Mouse (Mus musculus): ENCODE data around the gene Zfp386. TPM values are rescaled to one million over a fixed set of nuclear protein-coding genes. Genes with fewer than 3 reads are reported as not detected.
"Not testable (repeated sequence)": the region's sequence is repeated elsewhere in the genome, so short reads cannot be mapped to it uniquely, and the experiment has no call there.

Gene Zfp386
- total RNA-seq (2021) = 10 to 100 TPM; 49.4 to 53.4 TPM
- long read RNA-seq, experiment 1, full-length matches to known transcripts = 11 of 18 reads
- long read RNA-seq, experiment 1, partial matches to known transcripts = 0 of 18 reads
- long read RNA-seq, experiment 1, other reads (novel, unspliced or antisense) = 7 of 18 reads
- long read RNA-seq, experiment 2, transcript Zfp386-201 (3 exons, 1,958 nt) = major isoform, 23 of 42 reads
- long read RNA-seq, experiment 2, partial matches to known transcripts = 0 of 42 reads
- long read RNA-seq, experiment 2, other reads (novel, unspliced or antisense) = 18 of 42 reads

GRCm38 (mm10) chr12:116047440-116048377 lies at the start of gene Zfp386:
Zfp386 (plus strand) TSS chr12:116047724.
- DNase-seq (ENCODE audit: low spot score in 2 of 2) = peak; percentile 86 to 95

GRCm38 (mm10) chr12:115999784-116000183 lies 47.7 kb upstream of the Zfp386 start:
- DNase-seq (ENCODE audit: low spot score in 2 of 2) = not testable (repeated sequence)

- DNase-seq (ENCODE audit: low spot score in 2 of 2) = not testable (repeated sequence)
These were observed 44.6 kb upstream of the Zfp386 start for GRCm38 (mm10) chr12:116002946-116003345.

- DNase-seq (ENCODE audit: low spot score in 2 of 2) = no peak
These were observed 36.7 kb upstream of the Zfp386 start for GRCm38 (mm10) chr12:116010812-116011211.

- DNase-seq (ENCODE audit: low spot score in 2 of 2) = no peak
These were observed 19.4 kb upstream of the Zfp386 start for GRCm38 (mm10) chr12:116028095-116028494.

GRCm38 (mm10) chr12:116035346-116035745 lies 12.2 kb upstream of the Zfp386 start:
- DNase-seq (ENCODE audit: low spot score in 2 of 2) = no peak

GRCm38 (mm10) chr12:116044785-116045184 lies 2.7 kb upstream of the Zfp386 start:
- no peak for DNase-seq (ENCODE audit: low spot score in 2 of 2)

- DNase-seq (ENCODE audit: low spot score in 2 of 2) = no peak
These were observed 1.2 kb downstream of the Zfp386 start for GRCm38 (mm10) chr12:116048766-116049165.

- DNase-seq (ENCODE audit: low spot score in 2 of 2) = no peak
These were observed 1.7 kb downstream of the Zfp386 start for GRCm38 (mm10) chr12:116049236-116049635.

GRCm38 (mm10) chr12:116049701-116050100 lies 2.2 kb downstream of the Zfp386 start:
- DNase-seq (ENCODE audit: low spot score in 2 of 2) = no peak

- DNase-seq (ENCODE audit: low spot score in 2 of 2) = no peak
These were observed 6.8 kb downstream of the Zfp386 start for GRCm38 (mm10) chr12:116054342-116054741.

- DNase-seq (ENCODE audit: low spot score in 2 of 2) = no peak
These were observed 8.6 kb downstream of the Zfp386 start for GRCm38 (mm10) chr12:116056112-116056511.

GRCm38 (mm10) chr12:116061561-116062193 lies 14.2 kb downstream of the Zfp386 start:
- no peak for DNase-seq (ENCODE audit: low spot score in 2 of 2)

- DNase-seq (ENCODE audit: low spot score in 2 of 2) = no peak
These were observed 14.7 kb downstream of the Zfp386 start for GRCm38 (mm10) chr12:116062194-116062583.

GRCm38 (mm10) chr12:116063020-116063419 lies 15.5 kb downstream of the Zfp386 start:
- no peak for DNase-seq (ENCODE audit: low spot score in 2 of 2)

- DNase-seq (ENCODE audit: low spot score in 2 of 2) = no peak
These were observed 23.5 kb downstream of the Zfp386 start for GRCm38 (mm10) chr12:116071023-116071422.

- DNase-seq (ENCODE audit: low spot score in 2 of 2) = peak; percentile 10 to 15
These were observed 29.7 kb downstream of the Zfp386 start, which contains the start of gene Vipr2 for GRCm38 (mm10) chr12:116077074-116077854. Vipr2 (plus strand) TSS chr12:116077726.

GRCm38 (mm10) chr12:116077855-116078366 lies 30.4 kb downstream of the Zfp386 start:
- DNase-seq (ENCODE audit: low spot score in 2 of 2) = no peak

GRCm38 (mm10) chr12:116083125-116083524 lies 35.6 kb downstream of the Zfp386 start:
- DNase-seq (ENCODE audit: low spot score in 2 of 2) = no peak

GRCm38 (mm10) chr12:116084294-116084693 lies 36.8 kb downstream of the Zfp386 start:
- no peak for DNase-seq (ENCODE audit: low spot score in 2 of 2)

Data from adrenal gland, postnatal 4 days (tissue).